Mouse (Mus musculus): Measurements from ENCODE around the gene Zmiz2. TPM values are rescaled to one million over a fixed set of nuclear protein-coding genes. Genes with fewer than 3 reads are reported as not detected.

The Zmiz2 gene
- polyA plus RNA-seq, 2 experiments: 12.4 to 34.1 TPM

DNA sequence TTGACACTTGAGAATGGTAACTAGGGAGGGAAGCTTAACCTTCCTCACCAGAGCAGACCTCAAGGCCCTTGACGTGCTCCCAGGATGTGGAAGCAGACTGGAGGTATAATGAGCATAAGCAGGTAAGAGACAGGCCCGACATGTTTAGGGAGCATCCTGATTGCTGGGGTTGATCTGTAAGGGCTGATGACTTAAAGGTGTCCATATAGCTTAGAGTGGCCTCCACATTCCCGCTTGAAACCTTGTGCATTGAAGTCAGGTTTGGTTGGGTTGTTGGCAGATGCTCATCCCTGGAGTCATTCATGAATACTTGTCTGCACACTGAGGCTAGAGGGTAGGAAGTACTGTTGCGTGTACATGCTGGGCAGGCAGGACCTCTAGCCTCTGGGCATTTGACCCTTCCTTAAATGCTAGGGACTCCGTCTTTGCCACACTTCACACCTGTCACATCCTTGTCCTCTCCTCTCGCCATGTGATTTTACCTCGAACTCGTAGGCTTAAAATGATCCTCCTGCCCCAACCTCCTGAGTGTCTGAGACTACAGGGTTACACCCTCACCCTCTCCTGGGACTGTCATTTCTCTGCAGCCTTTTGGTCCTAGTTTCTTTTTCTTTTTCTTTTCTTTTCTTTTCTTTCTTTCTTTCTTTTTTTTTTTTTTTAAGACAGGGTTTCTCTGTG, 1.6 kb downstream of the Zmiz2 start:
- Histone ChIP-seq H3K36me3 (ENCODE audit: control insufficient read depth, insufficient read depth, low read length) (peaks cover 28% of the 10 kb centered on the region), H3K9ac (ENCODE audit: low read depth, low read length, severe bottlenecking) (no peak overlapping the region), H3K9me3 (ENCODE audit: control insufficient read depth, low read length) (no peaks in the 10 kb centered on the region), H3K27ac (replicated peaks; ENCODE audit: low read depth, low read length) (no peak overlapping the region), H3K27me3 (ENCODE audit: control insufficient read depth, insufficient read depth, low read length) (no peaks in the 10 kb centered on the region), H3K4me2 (replicated peaks; ENCODE audit: low read depth, low read length, severe bottlenecking) (peak overlapping the region; percentile 92), H3K4me3 (replicated peaks; ENCODE audit: low read length) (peak overlapping the region; percentile 81; the same call in 1 of the 2 replicates), H3K4me1 (ENCODE audit: control insufficient read depth, insufficient read depth, low read length) (0 out of 2 replicates have a peak, but pooled peaks cover 7% of the 10 kb centered on the region)
- no peak for DNase-seq (ENCODE audit: low spot score)
- WGBS: 78% methylated on average over 8 of the region's 8 CpGs
- no peak for TF ChIP-seq POLR2A (IDR thresholded peaks at IDR 0.05; ENCODE audit: borderline replicate concordance, extremely low read depth, insufficient read depth, insufficient read length)
- no peak for ATAC-seq (ENCODE audit: low FRiP score, low read depth)

GRCm38 (mm10) chr11:6391516-6392276, 2.8 kb downstream of the Zmiz2 start:
- Histone ChIP-seq H3K9me3 (ENCODE audit: control insufficient read depth, low read length) (no peaks in the 10 kb centered on the region), H3K27me3 (ENCODE audit: control insufficient read depth, insufficient read depth, low read length) (no peaks in the 10 kb centered on the region), H3K9ac (ENCODE audit: low read depth, low read length, severe bottlenecking) (no peak overlapping the region), H3K4me1 (ENCODE audit: control insufficient read depth, insufficient read depth, low read length) (0 out of 2 replicates have a peak, but pooled peaks cover 7% of the 10 kb centered on the region), H3K4me3 (replicated peaks; ENCODE audit: low read length) (no peak overlapping the region), H3K27ac (replicated peaks; ENCODE audit: low read depth, low read length) (no peak overlapping the region), H3K36me3 (ENCODE audit: control insufficient read depth, insufficient read depth, low read length) (peaks cover 38% of the 10 kb centered on the region), H3K4me2 (replicated peaks; ENCODE audit: low read depth, low read length, severe bottlenecking) (no peak overlapping the region)
- 89% methylated on average over 8 of the region's 8 CpGs for WGBS
- ATAC-seq (ENCODE audit: low FRiP score, low read depth) (no peak), DNase-seq (ENCODE audit: low spot score) (no peak)
- no peak for TF ChIP-seq POLR2A (IDR thresholded peaks at IDR 0.05; ENCODE audit: borderline replicate concordance, extremely low read depth, insufficient read depth, insufficient read length)

DNA sequence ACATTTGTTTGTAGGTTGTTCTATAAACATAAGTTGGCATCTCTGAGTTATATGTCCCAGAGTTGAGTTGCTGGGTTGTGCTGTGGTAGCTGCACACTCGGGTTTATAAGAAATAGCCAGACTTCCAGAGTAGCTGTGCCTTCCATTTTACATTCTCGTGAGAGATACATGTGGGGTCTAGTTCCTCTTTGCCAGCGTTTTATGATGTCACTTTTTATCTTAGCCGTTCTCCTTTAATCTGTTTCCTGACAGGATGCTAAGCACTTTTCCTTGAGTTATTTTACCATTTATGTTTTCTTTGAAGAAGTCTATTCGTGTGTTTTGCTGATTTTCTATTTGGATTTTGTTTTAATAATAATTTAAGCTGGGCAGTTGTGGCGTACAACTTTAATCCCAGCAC, 4.0 kb downstream of the Zmiz2 start:
- Histone ChIP-seq H3K9ac (ENCODE audit: low read depth, low read length, severe bottlenecking) (no peak overlapping the region), H3K27ac (replicated peaks; ENCODE audit: low read depth, low read length) (no peak overlapping the region), H3K9me3 (ENCODE audit: control insufficient read depth, low read length) (no peaks in the 10 kb centered on the region), H3K4me2 (replicated peaks; ENCODE audit: low read depth, low read length, severe bottlenecking) (no peak overlapping the region), H3K4me3 (replicated peaks; ENCODE audit: low read length) (no peak overlapping the region), H3K36me3 (ENCODE audit: control insufficient read depth, insufficient read depth, low read length) (peaks cover 50% of the 10 kb centered on the region), H3K4me1 (ENCODE audit: control insufficient read depth, insufficient read depth, low read length) (0 out of 2 replicates have a peak, but pooled peaks cover 7% of the 10 kb centered on the region), H3K27me3 (ENCODE audit: control insufficient read depth, insufficient read depth, low read length) (no peaks in the 10 kb centered on the region)
- 76% methylated on average over 6 of the region's 6 CpGs for WGBS
- TF ChIP-seq POLR2A (IDR thresholded peaks at IDR 0.05; ENCODE audit: borderline replicate concordance, extremely low read depth, insufficient read depth, insufficient read length): no peak
- no peak for DNase-seq (ENCODE audit: low spot score)
- ATAC-seq (ENCODE audit: low FRiP score, low read depth): no peak

DNA sequence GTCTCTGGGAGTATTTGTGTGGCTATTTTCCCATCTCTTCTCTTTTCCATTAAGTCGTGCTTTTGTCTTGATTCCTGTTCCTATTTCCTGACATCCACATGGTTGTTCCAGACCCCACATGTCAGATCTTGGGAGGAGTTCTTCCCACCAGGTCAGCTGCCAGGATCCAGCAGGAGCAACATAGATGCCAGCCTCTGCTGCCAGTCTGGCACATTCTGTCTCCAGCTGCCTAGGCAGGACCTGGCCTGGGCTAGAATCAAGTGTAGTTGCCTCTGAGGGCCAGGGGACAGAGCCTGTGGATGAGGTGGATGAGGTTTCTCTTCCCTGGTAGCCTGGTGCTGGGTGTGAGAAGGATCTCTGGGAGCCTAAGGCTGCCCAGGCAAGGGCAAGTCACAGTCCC, 5.0 kb downstream of the Zmiz2 start:
- WGBS: 73% methylated on average over 1 of the region's 1 CpGs

GRCm38 (mm10) chr11:6395565-6395964, 6.7 kb downstream of the Zmiz2 start:
- TF ChIP-seq POLR2A (IDR thresholded peaks at IDR 0.05; ENCODE audit: borderline replicate concordance, extremely low read depth, insufficient read depth, insufficient read length): no peak
- H3K4me2 ChIP-seq (replicated peaks; ENCODE audit: low read depth, low read length, severe bottlenecking): no peak overlapping the region
- H3K9me3 ChIP-seq (ENCODE audit: control insufficient read depth, low read length): no peaks in the 10 kb centered on the region
- ATAC-seq (ENCODE audit: low FRiP score, low read depth): no peak
- H3K4me1 ChIP-seq (ENCODE audit: control insufficient read depth, insufficient read depth, low read length): no peaks in the 10 kb centered on the region
- no peak for DNase-seq (ENCODE audit: low spot score)
- no peaks in the 10 kb centered on the region for H3K27me3 ChIP-seq (ENCODE audit: control insufficient read depth, insufficient read depth, low read length)
- H3K4me3 ChIP-seq (replicated peaks; ENCODE audit: low read length): no peak overlapping the region
- H3K27ac ChIP-seq (replicated peaks; ENCODE audit: low read depth, low read length): no peak overlapping the region
- WGBS: 86% methylated on average over 5 of the region's 5 CpGs
- peaks cover 76% of the 10 kb centered on the region for H3K36me3 ChIP-seq (ENCODE audit: control insufficient read depth, insufficient read depth, low read length)
- no peak overlapping the region for H3K9ac ChIP-seq (ENCODE audit: low read depth, low read length, severe bottlenecking)

More for the DNA sequence above, 5.0 kb downstream of the Zmiz2 start:
- TF ChIP-seq POLR2A (IDR thresholded peaks at IDR 0.05; ENCODE audit: borderline replicate concordance, extremely low read depth, insufficient read depth, insufficient read length): no peak
- no peak for ATAC-seq (ENCODE audit: low FRiP score, low read depth)
- Histone ChIP-seq H3K9ac (ENCODE audit: low read depth, low read length, severe bottlenecking) (no peak overlapping the region), H3K4me2 (replicated peaks; ENCODE audit: low read depth, low read length, severe bottlenecking) (no peak overlapping the region), H3K9me3 (ENCODE audit: control insufficient read depth, low read length) (no peaks in the 10 kb centered on the region), H3K36me3 (ENCODE audit: control insufficient read depth, insufficient read depth, low read length) (peaks cover 59% of the 10 kb centered on the region), H3K27ac (replicated peaks; ENCODE audit: low read depth, low read length) (no peak overlapping the region), H3K4me1 (ENCODE audit: control insufficient read depth, insufficient read depth, low read length) (0 out of 2 replicates have a peak, but pooled peaks cover 7% of the 10 kb centered on the region), H3K4me3 (replicated peaks; ENCODE audit: low read length) (no peak overlapping the region), H3K27me3 (ENCODE audit: control insufficient read depth, insufficient read depth, low read length) (no peaks in the 10 kb centered on the region)
- no peak for DNase-seq (ENCODE audit: low spot score)
